Mouse (Mus musculus): ENCODE data around the gene Pck2.

The Pck2 gene

DNA sequence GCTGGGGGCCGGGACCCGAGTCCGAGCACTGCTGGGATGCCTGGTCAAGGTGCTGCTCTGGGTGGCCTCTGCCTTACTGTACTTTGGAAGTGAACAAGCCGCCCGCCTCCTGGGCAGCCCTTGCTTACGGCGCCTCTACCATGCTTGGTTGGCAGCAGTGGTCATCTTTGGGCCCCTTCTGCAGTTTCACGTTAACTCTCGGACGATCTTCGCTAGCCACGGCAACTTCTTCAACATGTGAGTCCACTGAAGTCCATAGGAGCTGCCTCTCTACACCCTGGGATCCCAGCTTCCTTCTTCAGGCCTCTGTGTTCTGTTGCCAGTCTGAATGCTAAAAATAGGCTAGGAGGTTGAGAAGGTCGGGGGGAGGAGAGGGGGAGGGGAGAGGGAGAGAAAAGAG is 35.6 kb downstream of the Pck2 start:
- peak; percentile 65 for DNase-seq (ENCODE audit: low read depth, low spot score)

DNA sequence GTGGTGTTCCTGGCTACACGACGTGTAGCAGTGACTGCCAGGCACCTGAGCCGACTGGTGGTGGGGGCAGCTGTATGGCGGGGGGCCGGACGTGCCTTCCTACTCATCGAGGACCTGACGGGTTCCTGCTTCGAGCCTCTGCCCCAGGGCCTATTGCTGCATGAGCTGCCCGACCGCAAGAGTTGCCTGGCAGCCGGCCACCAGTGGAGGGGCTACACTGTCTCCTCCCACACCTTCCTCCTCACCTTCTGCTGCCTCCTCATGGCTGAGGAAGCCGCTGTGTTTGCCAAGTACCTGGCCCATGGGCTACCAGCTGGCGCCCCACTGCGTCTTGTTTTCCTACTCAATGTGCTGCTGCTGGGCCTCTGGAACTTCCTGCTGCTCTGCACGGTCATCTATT is 36.3 kb downstream of the Pck2 start:
- peak; percentile 56 for DNase-seq (ENCODE audit: low read depth, low spot score)

DNA sequence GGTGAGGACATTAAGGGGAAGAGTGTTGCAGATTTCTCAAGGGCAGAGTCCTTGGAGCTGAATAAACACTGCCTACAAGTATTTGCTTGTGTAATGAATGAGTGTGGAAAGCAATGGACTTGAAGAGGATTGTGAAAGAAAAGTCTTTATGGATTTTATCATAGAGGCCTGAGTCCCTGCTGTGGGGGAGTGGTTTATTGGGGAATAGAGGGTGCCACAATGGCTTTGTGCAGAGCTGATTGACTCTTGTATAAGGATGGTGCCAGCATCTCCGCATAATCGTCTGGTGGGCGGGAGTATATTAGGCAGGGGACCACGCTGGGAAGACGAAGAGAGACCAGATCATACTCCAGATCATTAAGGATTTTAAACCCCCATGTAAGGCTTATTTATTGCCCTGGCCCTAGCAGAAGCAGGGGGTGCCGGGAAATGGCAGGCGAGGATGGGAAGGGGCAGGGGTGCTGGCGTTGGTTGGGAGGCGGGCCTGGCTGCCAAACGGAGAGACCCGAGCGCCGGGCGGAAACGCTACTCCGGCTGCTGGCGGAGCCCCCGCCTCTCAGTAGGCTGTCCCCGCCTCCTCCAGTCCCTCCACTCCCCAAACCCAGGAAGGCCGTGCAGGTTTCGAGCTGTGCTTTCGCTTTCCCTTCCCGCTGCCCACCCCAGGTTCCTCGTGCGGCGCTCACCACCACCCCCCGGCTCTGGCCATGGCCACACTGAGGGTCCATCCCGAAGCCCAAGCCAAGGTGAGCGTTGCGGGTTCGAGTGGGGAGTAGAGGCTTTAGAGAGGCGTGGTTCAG is 38.0 kb downstream of the Pck2 start, which contains the start of gene Psme1:
Gene Psme1 (plus strand): TSS at position 253 of the 797 bp plus-strand sequence.
- peak; percentile 63 for DNase-seq (ENCODE audit: low read depth, low spot score)

DNA sequence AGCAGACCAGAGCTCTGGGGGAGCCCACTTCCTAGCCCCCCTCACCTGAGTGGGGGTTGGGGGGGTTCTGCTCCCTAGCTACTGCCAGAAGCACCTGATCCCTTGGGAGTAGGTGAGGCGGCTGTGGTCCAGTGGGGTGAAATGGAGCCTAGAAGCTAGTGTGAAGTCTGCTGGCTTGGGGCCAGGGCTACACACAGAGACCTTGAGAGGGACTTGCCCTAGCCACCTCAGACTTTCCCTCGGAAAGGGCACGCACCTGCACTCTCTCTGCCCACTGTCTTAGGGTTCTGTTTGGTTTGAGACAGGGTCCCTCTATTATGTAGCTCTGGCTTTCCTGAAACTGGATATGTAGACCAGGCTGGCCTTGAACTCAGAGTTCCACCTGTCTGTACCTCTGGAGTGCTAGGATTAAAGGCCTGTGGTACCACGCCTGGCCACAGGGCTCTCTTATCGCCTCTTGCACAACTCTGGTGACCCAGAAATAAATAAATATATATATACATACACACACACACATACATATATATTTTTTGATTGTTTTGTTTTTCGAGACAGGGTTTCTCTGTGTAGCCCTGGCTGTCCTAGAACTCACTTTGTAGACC is 38.7 kb downstream of the Pck2 start:
- DNase-seq (ENCODE audit: low read depth, low spot score): peak; percentile 85

DNA sequence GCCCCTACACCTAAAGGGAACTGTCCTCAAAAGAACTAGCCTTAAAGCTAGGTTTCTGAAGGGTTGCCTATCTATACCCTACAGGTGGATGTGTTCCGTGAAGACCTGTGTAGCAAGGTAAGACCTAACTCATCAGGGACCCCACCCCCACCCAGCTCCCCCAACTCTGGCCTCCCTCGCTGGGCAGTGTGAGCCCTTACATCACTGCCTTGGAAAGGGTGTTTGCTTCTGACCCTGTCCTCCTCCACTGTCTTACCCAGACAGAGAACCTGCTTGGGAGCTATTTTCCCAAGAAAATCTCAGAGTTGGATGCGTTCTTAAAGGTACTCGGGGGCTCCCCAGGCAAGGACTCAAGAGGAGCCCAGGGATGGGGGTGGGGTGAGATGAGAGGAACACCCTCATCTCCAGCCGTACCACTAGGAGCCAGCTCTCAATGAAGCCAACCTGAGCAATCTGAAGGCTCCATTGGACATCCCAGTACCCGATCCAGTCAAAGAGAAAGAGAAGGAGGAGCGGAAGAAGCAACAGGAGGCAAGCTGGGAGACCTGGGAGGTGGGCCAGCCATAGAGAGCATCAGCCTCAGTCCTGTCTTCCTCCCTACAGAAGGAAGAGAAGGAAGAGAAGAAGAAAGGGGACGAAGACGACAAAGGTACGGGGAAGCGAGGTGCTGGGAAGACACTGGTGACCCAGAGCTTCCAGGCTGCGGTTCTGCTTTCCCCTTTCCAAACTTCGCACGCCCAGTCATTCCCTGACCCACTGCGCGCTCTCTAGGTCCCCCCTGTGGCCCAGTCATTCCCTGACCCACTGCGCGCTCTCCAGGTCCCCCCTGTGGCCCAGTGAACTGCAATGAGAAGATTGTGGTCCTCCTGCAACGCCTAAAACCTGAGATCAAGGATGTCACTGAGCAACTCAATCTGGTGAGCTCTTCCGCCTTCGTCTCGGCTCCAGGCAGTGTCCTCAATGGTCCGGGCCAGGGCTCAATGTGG is 39.7 kb downstream of the Pck2 start:
- no peak for DNase-seq (ENCODE audit: low read depth, low spot score)

DNA sequence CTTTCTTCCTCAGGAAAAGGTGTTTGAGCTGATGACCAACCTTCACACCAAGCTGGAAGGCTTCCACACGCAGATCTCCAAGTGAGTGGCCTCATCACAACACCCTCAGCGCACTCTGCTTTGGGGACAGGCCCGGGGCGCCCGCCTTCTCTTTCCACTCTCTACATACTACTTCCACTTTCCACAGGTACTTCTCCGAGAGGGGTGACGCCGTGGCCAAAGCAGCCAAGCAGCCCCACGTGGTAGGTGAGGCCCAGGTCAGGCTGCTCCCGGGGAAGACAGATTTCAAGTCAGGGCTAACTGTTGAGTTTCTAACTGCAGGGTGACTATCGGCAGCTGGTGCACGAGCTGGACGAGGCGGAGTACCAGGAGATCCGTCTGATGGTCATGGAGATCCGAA is 40.7 kb downstream of the Pck2 start:
- DNase-seq (ENCODE audit: low read depth, low spot score): no peak

DNA sequence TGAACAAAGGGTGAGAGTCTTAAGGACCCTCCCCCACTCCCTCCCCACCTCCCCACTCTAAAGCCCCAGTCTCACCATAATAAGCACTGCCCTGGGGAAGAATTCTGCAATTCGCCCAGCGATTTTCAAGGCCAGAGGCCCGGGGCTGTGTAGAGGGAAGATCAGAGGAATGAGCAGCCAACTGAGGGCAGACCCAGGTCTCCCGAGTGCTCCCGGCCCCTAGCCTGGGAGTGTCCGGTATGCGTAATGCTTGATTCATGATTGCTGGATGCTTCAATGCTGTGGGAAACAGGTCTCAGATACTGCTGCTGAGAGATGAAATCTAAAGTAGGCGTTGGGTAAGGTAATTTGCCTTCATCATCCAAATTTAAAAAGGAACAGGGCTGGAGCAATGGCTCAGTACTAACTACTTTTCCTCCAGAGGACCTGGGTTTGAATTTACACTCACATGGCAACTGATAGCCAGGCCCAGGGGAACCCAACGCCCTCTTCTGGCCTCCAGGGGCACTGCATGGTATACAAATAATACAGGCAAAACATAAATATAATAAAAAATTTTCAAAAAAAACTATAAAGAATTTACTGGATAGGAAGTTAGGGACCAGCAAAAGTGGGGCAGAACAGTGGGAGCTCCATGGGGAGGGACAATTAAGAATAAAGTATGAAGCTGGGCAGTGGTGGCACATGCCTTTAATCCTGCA is 42.1 kb downstream of the Pck2 start:
- DNase-seq (ENCODE audit: low read depth, low spot score): no peak

DNA sequence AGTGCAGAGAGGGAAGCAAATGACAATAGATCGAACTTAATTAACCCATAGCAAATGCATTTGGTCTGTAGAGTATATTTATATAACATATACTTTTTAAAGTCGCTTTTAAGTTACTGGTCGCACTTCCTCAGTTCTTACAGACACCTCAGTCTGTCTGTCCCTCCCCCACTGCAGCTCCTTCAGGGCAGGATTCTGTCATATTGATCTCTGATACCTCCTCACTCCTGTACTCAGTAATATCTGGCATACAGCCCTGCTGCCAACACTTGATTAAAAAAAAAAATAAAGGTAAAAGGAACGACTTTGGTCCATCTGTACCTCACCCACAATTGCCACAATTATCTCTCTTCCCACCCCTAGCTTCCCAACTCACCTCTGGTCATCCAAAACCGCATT is 44.2 kb downstream of the Pck2 start:
- DNase-seq (ENCODE audit: low read depth, low spot score): no peak

DNA sequence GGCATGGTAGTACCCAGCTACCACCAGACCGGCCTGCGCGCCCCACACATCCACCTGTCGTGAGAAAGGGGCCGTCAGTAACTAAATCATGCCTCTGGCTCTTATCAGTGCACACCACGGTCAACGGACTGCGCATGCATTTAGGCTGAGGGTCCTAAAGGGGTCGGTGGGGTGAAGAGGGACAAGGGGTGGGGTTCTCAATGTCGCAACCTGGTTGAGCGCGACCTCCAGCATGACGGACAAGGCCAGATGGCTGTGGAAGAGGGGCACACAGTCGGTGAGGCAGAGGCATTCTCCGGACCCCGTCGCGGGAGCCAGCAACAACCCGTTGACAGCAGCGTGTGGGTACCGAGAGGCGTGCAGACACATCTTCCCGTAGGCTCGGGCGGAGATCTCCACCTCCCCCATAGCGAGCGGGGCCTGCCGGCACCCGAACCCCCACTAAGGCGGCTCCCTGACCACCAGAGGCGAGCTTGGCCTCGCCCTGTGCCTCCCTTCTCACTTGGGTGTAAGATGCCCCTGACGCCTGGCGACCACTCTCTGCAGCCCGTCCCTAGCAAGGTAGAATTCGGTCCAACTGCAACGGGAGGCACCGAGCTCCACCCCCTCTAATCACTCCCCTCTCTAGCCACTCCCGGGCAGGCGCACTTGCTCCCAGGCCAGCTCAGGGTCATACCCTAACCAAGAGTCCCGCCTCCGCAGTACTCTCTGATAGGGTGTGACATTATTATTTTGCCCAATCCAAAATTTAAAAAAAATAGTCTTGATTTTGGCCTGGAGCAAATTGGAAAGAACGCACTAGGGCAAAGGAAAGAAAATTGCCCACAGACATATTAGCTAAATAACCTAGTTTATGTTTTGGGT is 44.9 kb downstream of the Pck2 start, which contains the start of gene Emc9:
Gene Emc9 (minus strand): TSS at position 601 of the 864 bp plus-strand sequence.
- DNase-seq (ENCODE audit: low read depth, low spot score): peak; percentile 75

DNA sequence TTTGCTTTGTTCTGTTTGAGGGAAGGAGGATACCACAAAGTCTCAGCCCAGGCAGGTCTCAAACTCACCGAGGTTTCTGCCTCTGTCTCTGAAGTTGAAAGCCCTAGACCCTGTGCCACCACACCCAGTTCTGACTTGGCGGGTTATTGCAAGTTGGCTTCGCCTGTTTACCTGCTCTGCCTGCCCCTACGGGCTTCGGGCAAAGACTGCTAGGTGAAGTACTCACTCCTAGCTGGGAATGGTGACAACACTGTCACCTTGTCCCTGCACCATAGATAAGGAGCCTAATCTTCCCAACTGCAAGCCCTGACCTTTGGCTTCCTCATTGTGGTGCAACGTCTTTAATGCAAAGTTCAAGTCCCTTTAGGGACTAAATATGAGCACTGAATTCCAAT is 45.5 kb downstream of the Pck2 start:
- no peak for DNase-seq (ENCODE audit: low read depth, low spot score)

DNA sequence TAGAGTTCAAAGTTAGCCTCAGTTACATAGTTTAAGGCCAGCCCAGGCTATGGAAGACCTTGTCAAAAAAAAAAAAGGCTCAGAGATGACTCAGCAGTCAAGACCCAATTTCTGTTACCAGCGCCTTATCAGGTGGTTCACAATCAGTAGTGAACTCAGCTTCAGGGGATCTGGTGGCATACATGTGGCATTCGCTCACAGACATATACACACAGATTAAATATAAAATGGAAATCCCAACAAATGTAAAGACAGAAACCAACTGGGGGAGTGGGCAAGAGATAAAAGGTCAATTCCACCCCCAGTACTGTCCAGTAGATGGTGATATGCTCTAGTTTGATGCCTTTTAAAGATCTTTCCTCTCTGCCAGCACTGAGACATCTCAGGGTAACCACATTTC is 46.1 kb downstream of the Pck2 start:
- DNase-seq (ENCODE audit: low read depth, low spot score): no peak

DNA sequence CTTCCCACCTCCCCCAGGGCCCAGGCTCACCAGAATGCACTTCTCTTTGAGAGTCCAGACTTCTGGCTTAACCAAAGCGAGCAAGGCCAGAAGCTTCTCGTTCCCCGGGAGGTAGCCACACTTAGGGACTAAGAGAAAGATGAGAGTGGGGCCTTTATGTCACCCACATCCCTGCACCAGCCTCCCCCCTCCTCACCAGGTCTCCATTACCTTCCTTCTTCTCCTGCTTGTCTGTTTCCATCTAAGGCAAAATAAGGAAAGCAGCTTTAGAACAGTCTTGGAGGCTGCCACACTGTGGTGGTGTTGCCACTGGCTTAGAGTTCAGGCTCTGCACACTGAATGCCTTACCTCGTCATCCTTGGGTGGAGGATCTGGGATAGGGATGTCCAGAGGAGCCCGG is 49.2 kb downstream of the Pck2 start:
- no peak for DNase-seq (ENCODE audit: low read depth, low spot score)

DNA sequence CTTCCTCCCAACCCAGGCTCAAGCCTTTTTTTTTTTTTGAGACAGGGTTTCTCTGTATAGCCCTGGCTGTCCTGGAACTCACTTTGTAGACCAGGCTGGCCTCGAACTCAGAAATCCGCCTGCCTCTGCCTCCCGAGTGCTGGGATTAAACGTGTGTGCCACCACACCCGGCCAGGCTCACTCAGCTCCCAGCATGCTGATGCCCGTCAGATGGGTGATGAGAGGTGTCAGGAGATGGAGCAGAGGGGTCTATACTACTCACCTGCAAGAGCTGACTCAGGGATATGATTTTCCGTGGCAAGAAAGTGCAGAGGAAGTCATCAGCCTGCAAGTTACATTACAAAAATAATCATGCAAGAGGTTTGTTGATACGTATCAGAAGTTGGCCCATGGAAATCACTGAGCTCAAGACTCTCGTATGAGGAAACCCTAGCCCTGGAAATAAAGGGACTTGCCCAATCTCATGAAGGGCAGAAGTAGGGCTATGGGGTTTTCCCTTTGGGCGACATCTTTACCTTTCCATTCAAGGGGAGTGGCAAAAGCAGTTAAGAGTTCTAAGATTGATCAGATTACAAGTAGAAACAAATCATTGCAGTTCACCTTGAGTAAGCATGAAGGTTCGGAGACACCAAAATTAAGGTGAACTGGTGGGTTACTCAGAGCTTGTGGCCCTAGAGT is 49.8 kb downstream of the Pck2 start:
- no peak for DNase-seq (ENCODE audit: low read depth, low spot score)

DNA sequence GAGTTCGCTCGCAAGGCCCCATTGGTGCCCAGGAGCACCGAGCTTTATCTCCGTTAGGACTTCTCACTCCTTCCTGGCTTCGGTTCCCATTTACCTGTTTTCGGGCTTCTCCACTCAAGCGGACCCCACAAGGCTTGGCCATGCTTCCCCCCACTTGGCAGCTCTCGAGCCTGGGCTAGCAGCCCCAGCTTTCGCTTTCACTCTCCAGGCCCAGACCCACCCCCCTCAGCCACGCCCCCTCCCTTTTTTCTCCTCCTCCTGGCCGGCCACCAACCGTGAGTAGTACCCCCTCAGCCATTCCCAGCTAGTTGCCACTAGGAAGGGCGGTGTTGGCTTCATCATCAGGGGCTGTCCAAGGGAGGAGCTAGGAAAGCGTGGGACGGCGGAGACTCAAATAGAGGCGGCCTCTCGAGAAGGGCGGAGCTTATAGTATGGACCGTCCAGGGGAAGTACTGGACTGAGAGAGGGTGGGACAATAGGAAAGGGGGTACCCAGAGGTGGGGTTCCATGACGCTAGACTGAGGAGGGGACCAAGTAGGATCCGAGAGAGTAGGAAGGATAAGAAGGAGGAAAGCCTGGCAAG is 50.8 kb downstream of the Pck2 start, which contains the start of gene Psme2:
Gene Psme2 (minus strand): TSS at position 366 of the 583 bp plus-strand sequence.
- peak; percentile 97 for DNase-seq (ENCODE audit: low read depth, low spot score)

DNA sequence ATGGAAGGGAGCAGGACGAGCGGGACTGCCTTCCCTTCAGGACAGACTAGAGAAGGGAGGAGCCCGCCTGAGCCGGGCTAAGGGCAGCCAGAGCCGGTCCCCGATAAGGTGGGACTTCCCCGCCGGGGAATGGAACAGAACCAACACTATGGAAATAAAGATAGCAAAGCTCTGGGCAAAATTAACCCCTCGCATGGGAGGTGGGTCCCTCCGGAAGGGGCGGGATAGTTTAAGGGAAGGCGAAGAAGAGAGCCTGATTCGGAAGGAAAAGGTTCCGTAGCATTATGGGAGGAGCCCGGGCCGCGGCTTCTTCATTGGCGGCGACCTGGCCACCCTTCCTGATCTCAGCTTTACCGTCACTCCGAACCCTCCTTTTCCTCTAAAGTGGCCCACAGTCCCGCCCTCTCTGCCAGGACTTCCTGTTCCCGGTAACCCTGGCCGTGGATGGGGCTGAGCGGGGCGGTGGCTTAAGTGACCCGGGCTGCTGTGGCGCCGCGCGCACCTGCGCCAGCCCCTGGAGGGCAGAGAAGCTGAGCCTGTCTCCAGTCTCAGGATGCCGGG is 51.3 kb downstream of the Pck2 start, which contains the start of gene Rnf31:
Gene Rnf31 (plus strand): TSS at position 378 of the 561 bp plus-strand sequence.
- peak; percentile 93 for DNase-seq (ENCODE audit: low read depth, low spot score)

DNA sequence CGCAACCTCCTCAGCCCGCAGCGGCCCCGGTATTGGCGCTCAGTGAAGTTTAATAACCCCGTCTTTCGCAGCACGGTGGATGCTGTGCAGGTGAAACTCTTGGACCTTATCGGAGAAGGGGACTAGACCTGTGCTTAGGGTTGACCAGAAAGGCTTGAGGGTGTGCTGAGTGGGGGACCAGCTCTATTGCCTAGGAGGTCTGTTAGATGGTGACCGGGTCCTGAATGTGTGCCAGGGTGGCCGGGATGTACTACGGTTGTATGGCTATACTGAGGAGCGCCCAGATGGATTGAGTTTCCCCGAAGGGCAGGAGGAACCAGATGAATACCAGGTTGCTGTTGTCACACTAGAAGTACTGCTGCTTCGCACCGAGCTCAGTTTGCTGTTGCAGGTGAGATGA is 52.2 kb downstream of the Pck2 start:
- DNase-seq (ENCODE audit: low read depth, low spot score): no peak

DNA sequence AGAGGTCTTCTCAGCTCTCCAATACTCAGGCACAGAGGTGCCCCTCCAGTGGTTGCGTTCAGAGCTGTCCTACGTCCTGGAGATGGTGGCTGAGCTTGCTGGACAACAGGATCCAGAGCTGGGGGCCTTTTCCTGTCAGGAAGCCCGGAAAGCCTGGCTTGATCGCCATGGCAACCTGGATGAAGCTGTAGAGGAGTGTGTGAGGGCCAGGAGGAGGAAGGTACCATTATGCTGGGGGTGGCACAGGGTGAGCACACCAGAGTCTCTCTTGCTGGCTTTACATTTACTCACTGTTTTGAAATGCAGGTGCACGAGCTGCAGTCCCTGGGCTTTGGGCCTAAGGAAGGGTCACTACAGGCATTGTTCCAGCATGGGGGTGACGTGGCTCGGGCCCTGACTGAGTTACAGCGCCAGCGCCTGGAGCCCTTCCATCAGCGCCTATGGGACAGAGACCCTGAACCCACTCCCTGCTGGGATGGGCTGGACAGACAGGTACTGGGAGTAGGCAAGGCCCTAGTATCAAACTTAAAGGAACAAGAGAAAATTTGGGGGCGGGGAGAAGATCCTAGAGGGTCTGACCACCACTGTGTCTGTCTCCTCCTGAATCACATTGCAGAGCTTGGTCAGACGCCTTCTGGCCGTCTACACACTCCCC is 56.1 kb downstream of the Pck2 start:
- no peak for DNase-seq (ENCODE audit: low read depth, low spot score)
